Mouse (Mus musculus): ENCODE measurements around the gene Aco2. TPM values are rescaled to one million over a fixed set of nuclear protein-coding genes. Genes with fewer than 3 reads are reported as not detected.
A peak's percentile ranks its signal among the peaks of the same experiment; 100 is the strongest.

Gene Aco2
- polyA plus RNA-seq, 1 experiment from 2014 or later = 178 TPM

- no peak for ATAC-seq (replicated peaks; ENCODE audit: low FRiP score, low TSS enrichment, low read depth)
- no peak for DNase-seq (ENCODE audit: low spot score)
- Histone ChIP-seq H3K27ac (ENCODE audit: low read depth) (no peak overlapping the region), H3K4me1 (replicated peaks; ENCODE audit: control insufficient read depth, insufficient read depth, low read length) (peaks cover 12% of the 10 kb centered on the region), H3K36me3 (ENCODE audit: control insufficient read depth, insufficient read depth, low read length) (no peaks in the 10 kb centered on the region), H3K4me2 (ENCODE audit: low read length) (no peak overlapping the region), H3K27me3 (replicated peaks; ENCODE audit: control insufficient read depth, insufficient read depth, low read length) (no peaks in the 10 kb centered on the region), H3K9me3 (ENCODE audit: control insufficient read depth, low read length) (no peaks in the 10 kb centered on the region), H3K9ac (ENCODE audit: low read length) (no peak overlapping the region), H3K4me3 (ENCODE audit: low read depth, low read length) (no peak overlapping the region)
- 84% methylated on average over 7 of the region's 7 CpGs for WGBS
These were observed 31.8 kb upstream of the Aco2 start for GRCm38 (mm10) chr15:81840306-81840705.

- H3K36me3 ChIP-seq (ENCODE audit: control insufficient read depth, insufficient read depth, low read length) = 0 out of 2 replicates have a peak, but pooled peaks cover 3% of the 10 kb centered on the region
- ATAC-seq (replicated peaks; ENCODE audit: low FRiP score, low TSS enrichment, low read depth) (no peak), DNase-seq (ENCODE audit: low spot score) (no peak)
- no peaks in the 10 kb centered on the region for H3K9me3 ChIP-seq (ENCODE audit: control insufficient read depth, low read length)
- peaks cover 4% of the 10 kb centered on the region; the same call in 1 of the 2 replicates for H3K4me1 ChIP-seq (replicated peaks; ENCODE audit: control insufficient read depth, insufficient read depth, low read length)
- 88% methylated on average over 7 of the region's 7 CpGs for WGBS
- H3K4me3 ChIP-seq (ENCODE audit: low read depth, low read length) = no peak overlapping the region
- H3K27ac ChIP-seq (ENCODE audit: low read depth) = no peak overlapping the region
- H3K4me2 ChIP-seq (ENCODE audit: low read length) = no peak overlapping the region
- H3K27me3 ChIP-seq (replicated peaks; ENCODE audit: control insufficient read depth, insufficient read depth, low read length) = no peaks in the 10 kb centered on the region
- no peak overlapping the region for H3K9ac ChIP-seq (ENCODE audit: low read length)
These were observed 29.8 kb upstream of the Aco2 start for GRCm38 (mm10) chr15:81842275-81842674.

GRCm38 (mm10) chr15:81845033-81845625 is 27.0 kb upstream of the Aco2 start:
- no peaks in the 10 kb centered on the region for H3K27me3 ChIP-seq (replicated peaks; ENCODE audit: control insufficient read depth, insufficient read depth, low read length)
- H3K9ac ChIP-seq (ENCODE audit: low read length) = no peak overlapping the region
- no peak for DNase-seq (ENCODE audit: low spot score)
- H3K4me3 ChIP-seq (ENCODE audit: low read depth, low read length) = no peak overlapping the region
- peaks cover 25% of the 10 kb centered on the region for H3K36me3 ChIP-seq (ENCODE audit: control insufficient read depth, insufficient read depth, low read length)
- no peaks in the 10 kb centered on the region for H3K4me1 ChIP-seq (replicated peaks; ENCODE audit: control insufficient read depth, insufficient read depth, low read length)
- ATAC-seq (replicated peaks; ENCODE audit: low FRiP score, low TSS enrichment, low read depth) = no peak
- WGBS = 79% methylated on average over 5 of the region's 5 CpGs
- no peaks in the 10 kb centered on the region for H3K9me3 ChIP-seq (ENCODE audit: control insufficient read depth, low read length)
- H3K4me2 ChIP-seq (ENCODE audit: low read length) = no peak overlapping the region
- no peak overlapping the region for H3K27ac ChIP-seq (ENCODE audit: low read depth)

GRCm38 (mm10) chr15:81845724-81846123 is 26.4 kb upstream of the Aco2 start:
- peak; percentile 48 for ATAC-seq (replicated peaks; ENCODE audit: low FRiP score, low TSS enrichment, low read depth)
- Histone ChIP-seq H3K27ac (ENCODE audit: low read depth) (no peak overlapping the region), H3K9ac (ENCODE audit: low read length) (no peak overlapping the region), H3K9me3 (ENCODE audit: control insufficient read depth, low read length) (no peaks in the 10 kb centered on the region), H3K4me2 (ENCODE audit: low read length) (no peak overlapping the region), H3K27me3 (replicated peaks; ENCODE audit: control insufficient read depth, insufficient read depth, low read length) (no peaks in the 10 kb centered on the region), H3K36me3 (ENCODE audit: control insufficient read depth, insufficient read depth, low read length) (peaks cover 31% of the 10 kb centered on the region), H3K4me3 (ENCODE audit: low read depth, low read length) (no peak overlapping the region), H3K4me1 (replicated peaks; ENCODE audit: control insufficient read depth, insufficient read depth, low read length) (no peaks in the 10 kb centered on the region)
- no peak for DNase-seq (ENCODE audit: low spot score)
- WGBS = 22% methylated on average over 4 of the region's 4 CpGs

DNA sequence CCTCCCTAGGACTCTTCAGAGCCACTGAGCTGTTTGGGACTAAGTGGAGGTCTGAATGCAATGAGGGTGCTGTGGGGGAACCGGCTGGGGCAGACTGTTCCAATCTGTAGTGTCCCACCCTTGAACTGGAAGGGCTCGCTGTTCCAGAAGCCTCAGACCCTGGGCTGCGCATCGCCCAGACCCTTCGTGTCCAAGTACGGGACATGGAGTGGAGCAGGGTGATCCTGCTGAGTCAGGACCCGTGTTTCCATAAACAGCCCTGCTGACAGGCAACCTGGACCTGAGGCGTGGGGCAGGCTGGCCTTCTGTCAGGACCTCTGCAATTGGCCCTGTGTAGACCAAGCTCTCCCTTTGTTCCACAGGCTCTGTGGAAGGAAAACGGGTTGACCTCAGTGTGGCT is 25.4 kb upstream of the Aco2 start:
- H3K27me3 ChIP-seq (replicated peaks; ENCODE audit: control insufficient read depth, insufficient read depth, low read length) = no peaks in the 10 kb centered on the region
- H3K4me3 ChIP-seq (ENCODE audit: low read depth, low read length) = no peak overlapping the region
- DNase-seq (ENCODE audit: low spot score) (no peak), ATAC-seq (replicated peaks; ENCODE audit: low FRiP score, low TSS enrichment, low read depth) (no peak)
- H3K27ac ChIP-seq (ENCODE audit: low read depth) = no peak overlapping the region
- H3K4me1 ChIP-seq (replicated peaks; ENCODE audit: control insufficient read depth, insufficient read depth, low read length) = no peaks in the 10 kb centered on the region
- peaks cover 42% of the 10 kb centered on the region for H3K36me3 ChIP-seq (ENCODE audit: control insufficient read depth, insufficient read depth, low read length)
- no peak overlapping the region for H3K9ac ChIP-seq (ENCODE audit: low read length)
- WGBS = 88% methylated on average over 9 of the region's 9 CpGs
- H3K9me3 ChIP-seq (ENCODE audit: control insufficient read depth, low read length) = no peaks in the 10 kb centered on the region
- no peak overlapping the region for H3K4me2 ChIP-seq (ENCODE audit: low read length)

DNA sequence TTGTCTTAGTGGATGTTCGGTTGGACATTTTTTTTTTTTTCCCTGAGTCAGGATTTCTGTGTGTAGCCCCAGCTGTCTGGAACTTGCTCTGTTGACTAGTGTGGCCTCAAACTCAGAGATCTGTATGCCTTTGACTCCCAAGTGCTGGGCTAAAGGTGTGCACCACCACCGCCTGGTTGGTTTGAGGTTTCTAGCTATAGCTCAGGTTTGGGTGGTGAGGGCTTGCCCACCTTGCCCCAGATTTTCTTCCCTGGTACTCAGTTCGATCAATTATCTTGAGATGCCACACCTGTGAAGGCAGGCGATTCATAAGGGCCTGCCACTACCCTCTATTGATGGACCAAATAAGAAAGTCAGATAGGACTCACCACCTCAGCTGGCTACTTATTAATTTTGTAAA is 24.9 kb upstream of the Aco2 start:
- DNase-seq (ENCODE audit: low spot score) = no peak
- no peaks in the 10 kb centered on the region for H3K9me3 ChIP-seq (ENCODE audit: control insufficient read depth, low read length)
- 84% methylated on average over 4 of the region's 4 CpGs for WGBS
- no peak for ATAC-seq (replicated peaks; ENCODE audit: low FRiP score, low TSS enrichment, low read depth)
- H3K27ac ChIP-seq (ENCODE audit: low read depth) = no peak overlapping the region
- no peak overlapping the region for H3K4me3 ChIP-seq (ENCODE audit: low read depth, low read length)
- no peak overlapping the region for H3K4me2 ChIP-seq (ENCODE audit: low read length)
- no peaks in the 10 kb centered on the region for H3K27me3 ChIP-seq (replicated peaks; ENCODE audit: control insufficient read depth, insufficient read depth, low read length)
- H3K9ac ChIP-seq (ENCODE audit: low read length) = no peak overlapping the region
- H3K36me3 ChIP-seq (ENCODE audit: control insufficient read depth, insufficient read depth, low read length) = peaks cover 46% of the 10 kb centered on the region
- no peaks in the 10 kb centered on the region for H3K4me1 ChIP-seq (replicated peaks; ENCODE audit: control insufficient read depth, insufficient read depth, low read length)

- Histone ChIP-seq H3K27ac (ENCODE audit: low read depth) (no peak overlapping the region), H3K27me3 (replicated peaks; ENCODE audit: control insufficient read depth, insufficient read depth, low read length) (no peaks in the 10 kb centered on the region), H3K4me3 (ENCODE audit: low read depth, low read length) (no peak overlapping the region), H3K4me1 (replicated peaks; ENCODE audit: control insufficient read depth, insufficient read depth, low read length) (no peaks in the 10 kb centered on the region), H3K9me3 (ENCODE audit: control insufficient read depth, low read length) (no peaks in the 10 kb centered on the region), H3K9ac (ENCODE audit: low read length) (no peak overlapping the region), H3K36me3 (ENCODE audit: control insufficient read depth, insufficient read depth, low read length) (peaks cover 48% of the 10 kb centered on the region), H3K4me2 (ENCODE audit: low read length) (no peak overlapping the region)
- 90% methylated on average over 5 of the region's 5 CpGs for WGBS
- ATAC-seq (replicated peaks; ENCODE audit: low FRiP score, low TSS enrichment, low read depth) (no peak), DNase-seq (ENCODE audit: low spot score) (no peak)
These were observed 24.2 kb upstream of the Aco2 start for GRCm38 (mm10) chr15:81847861-81848260.

DNA sequence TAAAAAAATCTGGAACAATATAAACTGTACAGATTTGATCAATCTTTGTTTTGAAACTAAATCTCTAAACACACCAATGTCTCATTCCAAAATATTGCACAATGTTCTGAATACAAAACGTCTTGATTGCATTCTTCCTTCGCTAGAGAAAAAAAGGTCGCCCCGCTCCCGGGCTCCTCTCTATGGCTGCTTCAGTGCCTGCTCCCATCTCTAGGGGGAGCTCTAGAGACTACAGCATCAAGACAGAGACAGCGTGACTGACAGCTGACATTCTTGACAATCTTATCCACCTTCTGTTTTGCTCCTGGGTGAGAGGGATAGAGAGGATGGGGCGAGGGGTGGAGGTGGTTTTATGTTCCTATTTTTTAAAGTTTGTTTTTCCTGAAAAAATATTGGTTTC is 23.8 kb upstream of the Aco2 start:
- DNase-seq (ENCODE audit: low spot score) = peak; percentile 70
- WGBS = 48% methylated on average over 7 of the region's 7 CpGs
- H3K4me3 ChIP-seq (ENCODE audit: low read depth, low read length) = no peak overlapping the region
- no peak overlapping the region for H3K27ac ChIP-seq (ENCODE audit: low read depth)
- no peak for ATAC-seq (replicated peaks; ENCODE audit: low FRiP score, low TSS enrichment, low read depth)
- H3K4me1 ChIP-seq (replicated peaks; ENCODE audit: control insufficient read depth, insufficient read depth, low read length) = no peaks in the 10 kb centered on the region
- no peak overlapping the region for H3K4me2 ChIP-seq (ENCODE audit: low read length)
- H3K36me3 ChIP-seq (ENCODE audit: control insufficient read depth, insufficient read depth, low read length) = peaks cover 52% of the 10 kb centered on the region
- no peaks in the 10 kb centered on the region for H3K9me3 ChIP-seq (ENCODE audit: control insufficient read depth, low read length)
- H3K9ac ChIP-seq (ENCODE audit: low read length) = no peak overlapping the region
- H3K27me3 ChIP-seq (replicated peaks; ENCODE audit: control insufficient read depth, insufficient read depth, low read length) = no peaks in the 10 kb centered on the region

- Histone ChIP-seq H3K9ac (ENCODE audit: low read length) (no peak overlapping the region), H3K27ac (ENCODE audit: low read depth) (no peak overlapping the region), H3K27me3 (replicated peaks; ENCODE audit: control insufficient read depth, insufficient read depth, low read length) (no peaks in the 10 kb centered on the region), H3K9me3 (ENCODE audit: control insufficient read depth, low read length) (no peaks in the 10 kb centered on the region), H3K4me1 (replicated peaks; ENCODE audit: control insufficient read depth, insufficient read depth, low read length) (no peaks in the 10 kb centered on the region), H3K4me3 (ENCODE audit: low read depth, low read length) (no peak overlapping the region), H3K4me2 (ENCODE audit: low read length) (no peak overlapping the region), H3K36me3 (ENCODE audit: control insufficient read depth, insufficient read depth, low read length) (peaks cover 57% of the 10 kb centered on the region)
- DNase-seq (ENCODE audit: low spot score) (no peak), ATAC-seq (replicated peaks; ENCODE audit: low FRiP score, low TSS enrichment, low read depth) (no peak; the same call in 1 of the 2 replicates)
- 82% methylated on average over 9 of the region's 9 CpGs for WGBS
These were observed 23.0 kb upstream of the Aco2 start for GRCm38 (mm10) chr15:81849104-81849503.
